Mouse (Mus musculus) cerebellum, postnatal 4 days (tissue): ENCODE measurements around the gene Arid3c.
"Not testable (repeated sequence)": the region's sequence is repeated elsewhere in the genome, so short reads cannot be mapped to it uniquely, and the experiment has no call there.

Experiments used
- DNase-seq, 2 experiments: peaks; one replicate each; pipeline ENCODE4 v3.0.0; 2022; ENCODE audit warnings: low spot score in 2 of 2, mixed read lengths in 1 of 2

The Arid3c gene

DNA sequence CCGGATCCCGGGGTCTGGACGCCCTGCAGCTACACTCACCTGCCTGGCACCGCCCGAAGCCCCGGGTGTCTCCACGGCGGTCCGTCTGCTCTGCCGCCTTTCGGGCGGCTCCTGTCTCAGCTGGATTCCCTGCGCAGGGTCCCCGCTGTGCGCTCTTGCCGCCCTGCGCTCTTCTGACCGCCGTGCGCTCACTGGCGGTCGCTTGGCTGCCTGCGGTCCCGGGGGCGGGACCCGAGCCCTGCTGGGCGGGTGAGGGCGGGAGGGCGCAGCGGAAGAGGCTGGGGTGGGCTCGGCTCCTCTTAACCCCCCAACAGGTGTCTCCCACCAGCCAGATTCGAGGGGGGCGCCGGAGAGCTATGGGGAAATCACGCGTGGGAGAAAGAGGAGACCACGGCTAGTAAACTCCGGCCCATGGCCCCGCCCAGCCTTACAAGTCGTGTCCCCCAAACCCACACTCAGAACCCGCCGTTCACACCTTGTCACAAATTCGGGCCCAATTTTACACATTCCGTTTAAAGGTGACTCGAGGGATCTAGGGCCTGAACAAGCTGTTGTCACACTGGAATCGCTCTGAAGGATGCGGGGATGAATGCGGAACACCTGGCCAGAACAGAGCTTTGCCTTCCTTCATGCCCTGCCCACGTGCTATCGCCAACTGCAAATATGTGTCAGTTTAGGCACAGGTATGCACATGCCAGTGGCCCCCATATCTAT is at the start of gene Arid3c:
Gene Arid3c (minus strand): TSS at position 91 of the 714 bp plus-strand sequence.
- DNase-seq: no peak

DNA sequence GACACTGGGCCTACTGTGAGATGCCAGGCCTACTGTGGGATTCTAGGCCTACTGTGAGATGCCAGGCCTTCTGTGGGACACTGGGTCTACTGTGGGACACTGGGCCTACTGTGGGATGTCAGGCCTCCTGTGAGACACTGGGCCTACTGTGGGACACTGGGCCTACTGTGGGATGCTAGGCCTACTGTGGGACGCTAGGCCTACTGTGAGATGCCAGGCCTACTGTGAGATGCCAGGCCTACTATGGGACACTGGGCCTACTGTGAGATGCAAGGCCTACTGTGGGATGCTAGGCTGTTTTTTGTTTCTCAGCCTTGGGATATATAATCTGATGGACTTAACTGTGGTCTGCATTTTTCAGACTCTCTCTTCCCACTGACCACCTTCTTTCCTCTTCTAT is 44.9 kb upstream of the Arid3c start:
- DNase-seq: not testable (repeated sequence)

DNA sequence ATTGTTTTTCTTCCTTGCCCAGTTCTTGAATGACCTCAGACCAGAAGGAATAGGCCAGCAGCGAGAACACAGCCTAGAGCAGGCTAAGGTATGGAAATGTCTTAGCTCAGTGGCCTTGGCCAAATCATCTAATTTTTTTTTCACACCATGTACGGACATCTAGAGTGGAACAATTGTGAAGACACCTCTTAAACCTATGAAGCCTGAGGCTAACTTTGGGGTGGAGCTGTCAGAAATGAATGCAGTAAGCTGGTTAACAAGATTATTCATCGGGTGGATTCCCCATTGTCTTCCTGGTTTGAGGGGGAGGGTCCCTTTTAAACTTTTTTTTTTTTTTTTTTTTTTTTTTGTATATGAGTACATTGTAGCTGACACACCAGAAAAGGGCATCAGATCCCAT is 43.6 kb upstream of the Arid3c start:
- not testable (repeated sequence) for DNase-seq

DNA sequence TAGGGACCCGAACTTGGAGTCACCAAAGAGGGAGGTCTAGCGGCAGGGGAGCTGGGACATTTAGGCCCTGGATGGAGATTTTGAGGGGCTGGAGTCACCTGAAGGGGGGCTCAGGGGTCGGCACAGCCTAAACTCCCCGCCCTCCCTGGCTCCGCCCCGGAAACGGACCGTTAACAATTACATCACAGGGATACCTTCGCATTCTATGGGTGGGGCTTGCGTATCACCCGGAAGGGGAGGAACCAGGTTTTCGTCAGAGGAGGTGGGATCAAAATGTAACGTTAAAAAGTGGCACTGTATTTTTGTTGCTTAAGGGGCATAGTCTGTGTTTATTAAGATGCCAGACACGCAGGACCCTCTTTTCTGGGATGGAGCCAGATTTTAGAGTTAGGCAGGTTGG is 43.1 kb upstream of the Arid3c start, which contains the start of gene Ccl27a:
Gene Ccl27a (minus strand): TSS at position 246 of the 400 bp plus-strand sequence.
- DNase-seq: peak in 1 of 2 experiments; percentile 66

DNA sequence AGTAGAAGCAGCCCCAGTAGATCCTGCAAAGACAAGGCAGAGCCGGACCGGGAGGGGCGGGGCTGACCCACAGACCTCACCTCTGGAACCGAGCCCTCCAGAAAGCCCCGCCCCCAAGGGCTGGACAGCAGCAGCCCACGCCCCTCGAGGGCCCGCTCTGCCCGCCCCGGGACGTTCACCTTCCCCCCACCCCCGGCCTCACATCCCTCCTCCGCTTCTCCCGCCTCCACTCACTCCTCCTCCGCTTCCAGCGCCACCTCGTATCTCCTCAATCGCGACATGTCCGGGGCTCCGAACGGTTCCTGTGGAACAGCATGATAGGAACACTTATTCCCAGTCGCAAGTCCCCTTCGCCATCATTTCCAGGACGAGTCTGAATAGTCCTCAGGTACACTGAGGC is 42.6 kb upstream of the Arid3c start:
- peak in 1 of 2 experiments; percentile 52 for DNase-seq

DNA sequence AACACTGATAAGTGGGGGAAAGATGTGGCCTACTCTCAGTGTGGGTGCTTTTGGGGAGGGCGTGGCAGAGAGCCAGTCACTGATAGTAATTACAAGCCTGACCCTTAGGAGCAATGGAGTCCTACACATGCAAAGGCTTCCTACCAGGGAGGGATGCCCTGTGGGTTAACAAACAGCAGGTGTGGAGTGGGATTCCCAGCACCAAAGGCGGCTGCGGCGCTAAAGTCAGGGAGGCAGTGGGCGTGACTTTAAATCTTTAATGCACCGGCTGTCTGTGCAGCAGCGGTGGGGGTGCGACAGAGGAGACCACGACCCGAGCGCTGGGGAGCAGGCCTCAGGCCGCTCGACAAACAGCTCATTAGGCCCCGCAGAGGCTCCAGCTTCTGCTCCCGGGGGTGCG is 42.0 kb upstream of the Arid3c start:
- not testable (repeated sequence) for DNase-seq

DNA sequence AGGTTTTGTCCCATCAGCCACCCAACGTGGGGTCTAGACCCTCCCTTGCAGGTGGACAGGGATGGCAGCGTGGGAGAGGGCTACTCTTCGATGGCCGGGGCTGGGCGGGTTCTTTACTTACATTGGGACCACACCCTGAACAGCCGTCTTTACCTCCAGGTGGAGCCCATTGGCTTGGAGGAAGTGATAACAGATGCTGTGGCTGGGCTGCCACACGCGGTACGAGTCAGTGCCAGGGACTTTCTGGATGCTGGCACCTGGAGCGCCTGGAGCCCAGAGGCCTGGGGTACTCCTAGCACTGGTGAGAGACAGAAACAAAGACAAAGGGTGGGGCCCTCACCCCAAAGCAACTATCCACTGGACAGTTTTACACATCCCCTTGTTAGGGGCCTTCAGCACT is 36.4 kb upstream of the Arid3c start:
- not testable (repeated sequence) for DNase-seq

DNA sequence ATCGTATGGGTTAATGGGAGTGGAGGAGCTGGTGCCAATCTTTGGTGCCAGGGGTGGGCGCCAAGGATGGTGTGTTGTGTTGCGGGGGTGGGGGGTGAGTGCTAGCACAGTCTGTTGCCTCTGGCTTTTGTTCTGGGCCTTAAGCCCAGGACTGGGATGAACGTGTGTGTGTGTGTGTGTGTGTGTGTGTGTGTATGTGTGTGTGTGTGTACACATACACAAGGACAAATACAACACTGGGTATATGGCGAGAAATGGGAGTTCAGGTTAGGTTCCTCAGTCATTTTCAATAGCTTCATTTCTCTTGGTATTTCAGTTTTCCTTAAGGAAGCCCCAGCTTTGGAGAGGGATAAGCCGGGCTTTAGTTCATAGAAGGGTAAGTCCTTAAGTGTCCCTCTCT is 32.2 kb upstream of the Arid3c start:
- DNase-seq: not testable (repeated sequence)

DNA sequence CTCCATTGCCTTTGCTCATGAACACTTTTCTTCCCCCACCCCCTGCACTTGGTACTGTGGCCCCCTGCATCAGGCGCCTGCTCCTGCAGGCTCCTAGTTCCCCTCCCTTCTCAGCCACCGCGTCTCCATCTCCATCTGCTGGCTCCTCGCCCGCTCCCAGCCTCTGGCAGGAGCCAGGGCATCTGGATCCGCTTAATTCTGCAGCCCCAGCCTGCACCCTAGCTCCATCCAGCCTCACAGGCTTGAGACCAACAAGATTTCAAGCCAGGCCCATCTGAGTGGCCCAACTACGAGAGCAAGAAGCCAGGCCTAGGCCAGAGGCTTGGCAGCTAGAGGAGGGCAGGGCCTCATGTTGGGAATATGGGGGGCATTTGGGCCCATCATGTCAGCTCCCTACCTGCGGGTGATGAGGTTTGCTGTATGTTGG is 31.8 kb upstream of the Arid3c start:
- DNase-seq: peak in 1 of 2 experiments; percentile 68

DNA sequence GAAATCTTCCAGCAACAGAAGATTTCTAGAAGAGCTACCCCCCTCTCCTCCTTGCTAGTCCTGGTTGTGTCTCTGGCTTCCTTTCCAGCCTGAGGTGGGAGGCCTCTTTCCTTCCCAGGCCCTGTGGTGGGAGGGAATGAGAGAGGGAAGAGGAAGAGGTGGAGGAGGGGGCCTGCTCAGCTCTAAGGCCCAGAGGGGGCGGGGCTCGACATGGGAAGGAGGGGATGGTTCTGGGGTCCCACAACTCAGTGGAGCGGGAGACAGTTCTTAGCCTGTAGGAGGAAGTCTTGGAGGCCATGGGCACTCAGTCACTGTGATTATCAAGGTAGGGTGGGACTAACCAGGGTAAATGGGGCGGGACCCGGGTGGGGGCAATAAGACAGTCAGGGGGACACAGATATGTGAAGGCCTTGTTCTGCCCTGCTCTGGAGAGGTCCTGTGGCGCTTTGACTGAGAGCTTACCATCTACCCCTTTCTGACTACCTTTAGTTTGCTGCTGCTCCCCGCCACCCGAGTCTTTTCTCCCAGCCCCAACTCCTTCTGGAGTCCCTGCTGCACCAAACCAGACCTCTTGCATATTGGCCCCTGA is 31.3 kb upstream of the Arid3c start:
- DNase-seq: no peak

DNA sequence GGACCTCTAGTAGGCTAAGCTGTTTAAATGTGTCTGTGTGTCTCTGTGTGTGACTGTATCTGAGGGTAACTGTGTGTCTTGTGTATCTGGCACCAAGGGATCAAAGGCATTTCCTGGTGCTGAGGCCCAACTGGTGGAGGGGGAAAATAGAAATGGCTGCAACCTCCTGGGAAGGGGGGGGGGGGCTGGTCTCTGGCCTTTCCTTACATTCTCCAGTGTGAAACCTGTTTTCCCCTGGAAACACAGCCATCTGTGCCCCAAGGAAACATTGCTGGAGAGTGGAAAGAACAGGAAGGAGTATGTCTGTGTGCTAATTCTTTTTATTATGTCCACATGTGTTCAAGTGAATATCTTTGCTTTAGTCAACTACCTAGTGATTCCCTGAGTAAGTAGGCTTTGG is 30.7 kb upstream of the Arid3c start:
- DNase-seq: no peak

DNA sequence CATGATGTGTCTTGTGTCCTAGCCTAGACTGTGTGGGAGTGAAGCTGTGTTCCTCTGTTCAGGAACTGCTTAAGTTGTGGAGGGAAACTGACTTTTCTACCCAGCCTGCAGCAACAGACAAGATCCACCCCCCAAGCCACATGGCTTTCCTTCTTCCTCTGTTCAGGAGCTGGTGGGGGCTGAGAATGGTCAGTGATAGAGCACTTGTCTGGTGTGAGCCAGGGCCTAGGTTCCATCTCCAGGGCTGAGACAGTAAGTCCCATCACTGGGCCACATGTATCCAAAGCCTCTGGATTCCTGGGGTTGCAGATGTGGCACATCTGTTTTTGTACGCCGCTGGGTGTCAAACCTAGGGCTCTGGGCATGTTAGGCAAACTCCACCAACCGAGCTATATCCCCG is 30.0 kb upstream of the Arid3c start:
- DNase-seq: no peak

DNA sequence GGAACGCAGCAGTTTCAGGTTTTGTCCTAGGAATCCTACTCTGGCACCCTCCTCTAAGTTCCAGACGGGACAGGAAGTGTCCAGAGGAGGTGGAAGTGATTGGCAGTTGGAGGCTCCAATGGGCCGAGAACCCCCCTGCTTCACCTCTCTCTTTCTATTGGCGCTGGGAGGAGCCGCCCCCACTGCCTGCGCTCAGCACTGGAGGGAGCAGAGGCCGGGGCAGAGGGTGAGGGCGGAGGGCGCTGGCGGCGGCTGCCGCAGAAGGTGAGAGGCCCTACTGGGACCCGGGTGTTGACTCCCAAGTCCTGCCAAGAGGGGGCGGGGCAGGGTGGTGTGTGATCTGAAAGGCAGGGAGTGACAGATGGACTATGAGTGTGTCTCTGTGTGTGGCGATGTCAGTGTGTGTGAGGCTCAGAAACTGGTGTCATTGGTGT is 29.4 kb upstream of the Arid3c start:
- peak; percentile 60 to 85 for DNase-seq

DNA sequence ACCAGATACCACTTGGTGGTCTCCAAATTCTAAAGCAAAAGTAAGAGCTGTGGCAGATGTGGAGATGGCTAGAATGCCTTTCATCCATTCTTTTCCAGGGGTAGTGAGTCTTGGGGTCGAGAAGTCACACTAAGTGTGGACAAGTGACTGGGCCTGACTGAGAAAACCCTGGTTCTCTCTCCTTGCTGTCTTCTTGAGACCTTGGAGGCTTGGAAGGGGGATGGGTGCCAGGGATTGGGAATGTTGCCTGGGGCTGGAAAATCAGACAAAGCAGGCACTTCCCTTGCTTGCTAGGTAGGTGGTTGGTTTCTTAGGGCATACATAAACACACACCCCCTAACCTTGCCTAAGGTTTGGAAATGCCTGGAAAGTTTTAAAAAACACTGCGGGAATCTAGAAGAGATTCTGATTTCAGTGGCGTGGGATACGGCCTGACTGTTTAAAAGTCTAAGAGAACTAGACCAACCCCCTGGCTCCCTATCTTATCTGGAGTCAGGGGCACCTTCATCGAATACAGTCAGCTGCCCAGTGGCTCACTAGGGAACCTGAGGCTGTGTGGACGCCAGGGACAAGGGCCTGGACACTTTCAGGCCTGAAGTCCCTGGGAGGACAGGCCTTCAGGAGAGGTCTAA is 28.8 kb upstream of the Arid3c start:
- DNase-seq: no peak

DNA sequence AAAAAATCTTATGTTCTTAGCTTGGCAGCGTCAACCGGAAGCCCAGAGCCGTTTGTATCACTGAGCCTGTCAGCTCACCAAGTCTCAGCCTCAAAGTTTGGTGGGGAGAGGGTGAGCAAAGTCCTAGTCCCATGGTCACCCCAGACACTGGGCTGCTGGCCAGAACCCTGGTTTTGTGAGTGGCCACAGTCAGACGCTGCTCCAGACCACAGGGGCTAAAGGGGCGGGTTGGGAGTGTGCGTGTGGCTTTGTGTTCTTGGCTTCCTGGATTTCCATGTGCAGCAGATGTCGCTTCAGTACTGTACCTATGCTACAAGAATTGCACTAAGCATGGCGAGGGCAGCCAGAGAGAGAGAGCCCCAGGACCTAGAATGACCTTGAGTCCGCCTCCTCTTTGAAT is 28.3 kb upstream of the Arid3c start:
- no peak for DNase-seq

DNA sequence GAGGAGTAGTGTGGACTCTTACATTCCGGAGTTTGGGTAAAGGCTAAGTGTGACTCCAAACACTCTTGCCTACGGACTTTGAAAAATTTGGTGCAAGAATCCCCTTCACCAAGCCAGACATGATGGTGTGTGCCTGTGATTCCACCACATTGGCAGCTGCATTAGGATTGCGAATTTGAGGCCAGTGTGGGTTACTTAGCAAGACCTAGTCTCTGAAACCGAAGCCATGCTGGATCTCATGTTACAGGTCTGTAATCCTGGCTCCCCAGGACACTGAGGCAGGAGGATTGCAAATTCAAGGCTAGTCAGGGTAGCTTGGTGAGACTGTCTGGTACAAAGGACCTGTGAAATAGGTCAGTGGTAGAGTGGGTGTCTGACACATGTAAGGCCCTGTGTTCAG is 27.8 kb upstream of the Arid3c start:
- no peak for DNase-seq

DNA sequence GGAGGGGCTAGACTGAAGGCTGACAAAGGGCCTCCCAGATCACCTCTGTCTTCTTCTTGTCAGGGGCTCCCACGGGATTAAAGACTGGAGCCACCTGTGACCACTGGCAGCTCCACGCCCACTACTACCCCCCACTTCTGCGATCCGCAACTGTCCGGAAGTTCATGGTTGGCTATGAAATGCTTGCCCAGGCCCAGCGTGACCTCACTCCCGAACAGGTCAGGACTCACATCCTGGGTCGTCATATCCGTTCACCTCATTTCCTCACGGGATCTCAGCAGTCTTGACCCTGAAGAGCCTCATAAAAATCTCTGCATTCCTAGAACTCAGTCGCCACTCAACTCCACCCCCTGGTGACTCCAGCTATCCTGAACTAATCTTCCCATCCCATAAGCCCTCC is 27.1 kb upstream of the Arid3c start:
- DNase-seq: no peak

DNA sequence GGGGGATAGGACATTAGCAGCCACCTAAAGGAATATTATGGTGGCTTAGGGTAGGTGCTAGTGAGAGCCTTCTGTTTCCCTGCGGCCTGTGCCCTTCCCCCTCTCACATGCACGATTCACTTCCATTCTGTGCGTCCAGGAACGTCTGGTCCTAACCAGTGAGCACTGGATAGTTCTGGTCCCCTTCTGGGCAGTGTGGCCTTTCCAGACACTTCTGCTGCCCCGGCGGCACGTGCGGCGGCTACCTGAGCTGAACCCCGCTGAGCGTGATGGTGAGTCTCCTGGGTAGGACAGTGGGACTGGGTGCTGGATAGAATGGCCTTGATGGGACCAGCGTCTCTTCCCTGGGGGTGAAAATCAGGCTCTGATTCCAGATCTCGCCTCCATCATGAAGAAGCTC is 26.4 kb upstream of the Arid3c start:
- DNase-seq: no peak

DNA sequence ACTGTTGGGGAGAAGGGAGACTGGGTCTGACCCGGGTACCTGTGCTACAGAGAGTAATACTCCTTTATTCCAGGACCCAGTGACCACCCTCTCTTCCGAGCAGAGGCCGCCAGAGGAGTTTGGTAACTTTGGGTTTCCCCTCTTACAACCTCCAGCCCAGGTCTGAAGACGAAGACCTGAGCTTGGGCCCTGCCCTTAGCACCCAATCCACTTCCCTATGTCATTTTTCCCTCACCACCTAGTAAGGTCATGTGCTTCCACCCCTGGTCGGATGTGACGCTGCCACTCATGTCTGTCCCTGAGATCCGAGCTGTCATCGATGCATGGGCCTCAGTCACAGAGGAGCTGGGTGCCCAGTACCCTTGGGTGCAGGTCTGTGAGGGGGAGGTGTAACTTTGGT is 25.5 kb upstream of the Arid3c start:
- no peak for DNase-seq

DNA sequence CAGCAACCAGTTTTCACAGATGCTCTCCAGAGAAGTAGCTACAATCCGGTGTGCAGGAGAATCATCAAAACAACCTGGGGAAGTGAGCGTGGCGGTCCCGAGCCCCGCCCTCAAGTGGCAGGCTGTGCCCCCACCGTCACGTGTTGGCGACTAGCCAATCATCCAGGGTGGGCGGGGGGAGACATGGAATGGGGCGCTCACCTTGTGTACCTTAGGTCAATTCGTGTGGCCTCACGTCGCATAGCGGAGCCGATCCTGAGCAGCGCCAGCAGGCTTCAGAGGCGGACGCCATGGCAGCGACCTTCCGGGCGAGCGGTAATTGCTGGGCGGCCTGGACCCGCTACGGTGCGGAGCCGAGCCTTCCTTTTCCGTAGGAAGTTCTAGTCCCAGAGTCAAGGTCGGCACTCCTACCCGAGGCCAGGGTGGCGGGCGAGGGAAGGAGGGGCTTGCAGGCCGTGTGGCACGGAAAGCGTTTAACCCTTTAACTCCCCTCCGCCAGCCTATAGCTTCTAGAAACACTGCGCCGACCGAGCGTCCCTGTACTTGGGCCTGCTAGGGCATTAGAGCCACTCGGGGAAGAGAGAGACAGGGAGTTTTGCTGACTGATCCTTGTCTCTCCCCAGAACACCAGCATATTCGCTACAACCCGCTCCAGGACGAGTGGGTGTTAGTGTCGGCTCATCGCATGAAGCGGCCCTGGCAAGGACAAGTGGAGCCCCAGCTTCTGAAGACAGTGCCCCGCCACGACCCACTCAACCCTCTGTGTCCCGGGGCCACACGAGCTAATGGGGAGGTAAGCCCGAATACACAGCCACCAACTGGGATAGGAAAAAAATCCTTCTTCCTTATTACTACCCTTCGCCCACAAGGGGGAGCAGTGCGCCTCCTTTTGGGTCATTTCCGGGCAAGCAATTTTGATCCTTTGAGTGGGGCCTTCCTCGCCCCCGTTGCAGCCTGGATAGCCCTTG is 24.7 kb upstream of the Arid3c start, which contains the start of gene Sigmar1:
Gene Sigmar1 (minus strand): TSS at position 820 of the 968 bp plus-strand sequence.
- peak; percentile 59 to 80 for DNase-seq

DNA sequence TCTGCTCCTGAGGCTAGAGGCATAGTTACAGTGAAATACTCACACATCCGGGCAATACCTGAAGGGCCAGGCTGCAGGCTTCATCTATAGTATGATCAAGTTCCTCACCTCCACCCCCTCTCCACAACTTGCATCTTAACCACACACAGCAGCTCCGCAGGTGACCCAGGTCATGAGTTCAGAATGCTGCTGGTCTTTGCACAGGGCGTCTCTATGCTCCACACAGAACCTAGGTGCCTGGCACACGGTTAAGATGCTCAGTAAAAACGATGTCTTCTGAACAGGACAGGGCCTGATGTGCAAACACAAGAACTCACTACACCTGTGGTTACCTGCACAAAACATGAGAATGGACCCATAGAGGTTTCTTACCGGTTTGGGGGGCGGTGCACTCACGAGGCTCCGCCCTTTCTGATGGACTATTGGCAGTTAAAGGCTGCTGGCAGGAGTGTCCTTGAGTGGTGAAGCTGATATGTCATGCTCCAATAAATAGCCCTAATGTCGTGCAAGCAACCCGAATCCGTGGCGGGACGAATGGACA is 23.9 kb upstream of the Arid3c start, which contains the start of gene Galt:
Gene Galt (plus strand): TSS at position 432 of the 541 bp plus-strand sequence.
- DNase-seq: no peak
